Mouse (Mus musculus): ENCODE data around the gene Agpat2.
A peak's percentile ranks its signal among the peaks of the same experiment; 100 is the strongest.

Agpat2 gene

DNA sequence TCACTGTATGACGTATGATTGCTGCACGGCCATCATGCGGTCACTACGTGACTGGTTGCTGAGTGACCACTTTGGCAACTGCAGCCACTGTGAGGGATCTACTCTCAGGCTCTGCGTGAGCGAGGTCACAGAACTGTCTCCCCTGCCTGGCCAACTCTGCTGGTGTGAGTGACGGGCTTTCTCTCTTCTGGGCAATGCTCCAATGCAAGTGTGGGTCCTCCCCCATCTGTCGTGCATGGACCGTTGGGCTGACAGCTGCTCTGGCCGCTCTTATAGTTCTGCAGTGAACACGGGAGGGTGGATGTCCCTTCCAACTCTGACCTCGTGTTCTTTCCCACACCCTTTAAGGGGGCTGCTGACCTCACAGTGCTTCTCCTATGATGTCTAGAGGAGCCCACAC is 30.8 kb downstream of the Agpat2 start:
- DNase-seq, result peak; percentile 77

DNA sequence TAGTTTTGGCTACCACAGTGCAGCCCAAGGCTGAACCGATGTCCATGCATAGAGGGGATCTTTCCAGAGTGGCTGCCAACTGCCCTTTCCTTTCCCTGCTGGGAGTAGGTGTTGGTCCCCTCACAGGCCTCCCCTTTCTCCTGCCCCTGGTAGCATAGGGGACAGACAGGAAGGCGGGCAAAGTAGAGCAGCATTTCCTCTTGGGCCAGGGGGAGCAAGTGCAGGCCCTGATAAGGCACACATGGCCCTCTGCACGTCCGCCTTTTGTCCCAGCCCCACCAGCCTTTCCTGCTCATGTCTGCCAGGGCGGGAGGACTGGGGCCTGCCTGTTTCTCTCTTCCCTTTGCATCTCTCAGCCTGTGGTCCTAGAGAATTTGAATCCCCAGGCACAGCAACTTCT is 32.4 kb downstream of the Agpat2 start:
- DNase-seq, result peak; percentile 78

DNA sequence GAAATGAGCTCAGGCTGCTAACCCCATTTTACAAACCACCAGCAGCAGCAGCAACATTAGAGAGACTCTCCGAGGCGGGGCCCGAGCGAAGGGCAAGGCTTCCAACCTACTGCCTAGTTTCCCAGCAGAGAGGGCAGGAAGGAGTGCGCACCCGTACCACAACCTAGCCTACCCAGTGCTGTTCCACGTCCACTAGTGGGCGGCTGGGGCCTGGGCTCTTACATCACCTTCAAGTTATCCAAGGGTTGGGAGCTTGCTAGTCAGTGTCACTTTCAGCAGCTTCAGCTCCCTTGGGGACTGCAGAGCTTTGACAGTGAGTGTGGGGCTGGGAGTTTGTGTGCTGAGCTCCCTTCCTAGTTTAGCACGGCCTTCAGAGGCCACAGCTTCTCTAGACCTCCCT is 32.8 kb downstream of the Agpat2 start:
- DNase-seq, result peak; percentile 61

DNA sequence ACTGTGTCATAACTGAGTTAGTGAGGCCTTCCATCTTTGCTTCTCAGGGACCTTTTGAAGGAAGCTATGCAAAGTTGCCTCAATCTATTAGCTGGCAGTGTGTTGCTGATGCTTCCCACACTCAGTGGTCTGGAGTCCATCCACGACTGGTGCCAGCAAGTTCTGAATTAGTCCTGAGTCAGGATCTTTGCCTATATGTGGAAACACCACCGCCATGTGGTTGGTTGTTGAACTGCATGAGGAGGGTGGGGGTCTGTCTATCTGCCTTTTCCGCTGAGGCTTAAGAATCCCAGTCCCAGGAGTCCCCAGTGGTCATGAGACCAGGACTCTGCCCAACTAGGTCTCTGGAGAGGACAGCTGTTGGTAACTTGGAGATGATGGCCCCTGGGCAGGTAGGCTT is 34.2 kb downstream of the Agpat2 start:
- peak; percentile 82 for DNase-seq

DNA sequence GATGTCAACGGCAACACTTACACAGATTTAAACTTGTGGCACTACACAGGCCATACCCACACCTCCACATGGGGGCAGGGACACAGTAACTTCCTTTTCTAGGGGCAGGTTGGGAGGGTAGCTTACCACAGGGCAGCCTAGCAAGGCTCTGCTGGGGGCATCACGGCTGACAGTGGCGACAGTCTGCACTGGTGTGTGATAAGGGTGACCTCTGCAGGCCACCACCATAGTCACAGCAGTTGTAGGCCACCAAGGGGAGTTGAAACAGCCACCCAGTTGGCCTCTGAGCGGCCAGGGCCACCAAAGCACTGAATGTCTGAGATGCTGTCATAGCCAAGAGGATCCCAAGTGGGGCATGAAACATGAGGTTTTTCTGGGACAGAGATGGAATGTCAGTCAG is 38.0 kb downstream of the Agpat2 start:
- DNase-seq, result peak; percentile 75

DNA sequence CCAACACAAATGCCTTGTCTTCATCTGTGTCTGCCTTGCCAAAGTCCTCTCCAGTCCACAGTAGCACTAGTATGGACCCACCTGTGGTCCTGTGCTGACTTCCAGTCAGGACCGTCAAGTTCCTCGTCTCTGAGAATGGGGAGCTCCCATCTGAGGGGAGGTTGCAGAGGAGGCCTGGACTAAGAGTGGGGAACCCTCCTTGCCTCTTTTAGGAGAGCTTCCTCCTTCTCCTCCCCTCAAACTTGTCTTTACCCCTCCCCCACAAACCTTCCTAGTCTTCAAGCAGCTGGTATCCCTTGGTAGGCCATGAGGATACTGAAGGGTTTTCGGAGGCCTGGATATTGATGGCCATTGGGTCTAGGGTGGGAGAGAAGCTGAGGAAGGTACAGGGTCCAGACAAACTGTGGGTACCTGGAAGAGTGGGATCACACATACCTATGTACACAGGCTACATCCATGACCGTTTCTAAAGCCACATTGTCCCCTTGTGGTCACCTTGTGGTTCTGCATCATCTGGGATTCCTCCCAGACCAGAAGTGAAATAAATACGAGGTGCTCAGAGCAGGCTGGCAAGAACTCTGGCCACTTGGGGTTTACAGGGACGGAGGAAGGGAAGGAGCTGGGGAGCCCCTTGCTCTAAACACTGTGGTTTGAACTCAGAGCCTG is 42.7 kb downstream of the Agpat2 start:
- peak; percentile 55 for DNase-seq

DNA sequence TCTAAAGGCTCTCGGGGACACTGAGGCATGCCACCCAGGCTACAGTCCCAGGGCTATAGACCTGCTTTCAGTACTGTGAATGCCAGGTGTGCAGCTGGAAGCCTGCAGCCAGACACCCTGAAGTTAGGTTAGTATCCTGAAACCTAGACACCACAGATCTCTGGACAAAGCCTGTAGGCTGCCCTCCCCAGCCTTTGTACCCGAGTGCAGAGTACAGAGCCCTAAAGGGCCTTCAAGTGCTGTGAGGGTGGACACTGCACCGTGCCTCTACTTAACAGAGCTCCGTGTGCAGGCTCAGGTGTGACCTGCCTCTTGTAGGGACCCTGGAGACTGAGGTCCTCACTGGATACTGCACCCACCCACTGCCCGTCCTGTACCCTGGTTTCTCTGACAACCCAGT is 43.7 kb downstream of the Agpat2 start:
- no peak for DNase-seq

DNA sequence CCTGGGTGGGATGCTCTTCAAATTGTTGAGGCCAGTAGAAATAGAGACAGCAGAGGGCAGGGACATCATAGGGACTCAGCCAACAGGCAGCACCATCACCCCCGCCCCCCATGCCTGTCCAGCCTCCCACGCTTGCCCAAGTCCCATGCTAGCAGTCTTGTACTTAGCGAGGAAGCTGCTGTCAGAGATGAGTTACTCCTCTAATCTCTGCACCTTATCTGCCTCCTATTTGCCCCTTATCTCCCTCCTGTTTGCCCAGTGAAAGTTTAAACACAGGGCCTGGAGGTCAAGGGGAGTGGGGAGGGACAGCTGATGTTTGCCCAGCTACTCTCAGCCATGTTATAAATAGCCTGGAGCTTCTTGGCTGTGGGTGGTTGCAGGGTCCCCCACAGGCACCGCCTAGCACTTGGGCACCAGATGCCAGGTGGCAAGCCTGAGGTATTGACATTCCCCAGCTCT is 47.7 kb downstream of the Agpat2 start:
- DNase-seq, result no peak

DNA sequence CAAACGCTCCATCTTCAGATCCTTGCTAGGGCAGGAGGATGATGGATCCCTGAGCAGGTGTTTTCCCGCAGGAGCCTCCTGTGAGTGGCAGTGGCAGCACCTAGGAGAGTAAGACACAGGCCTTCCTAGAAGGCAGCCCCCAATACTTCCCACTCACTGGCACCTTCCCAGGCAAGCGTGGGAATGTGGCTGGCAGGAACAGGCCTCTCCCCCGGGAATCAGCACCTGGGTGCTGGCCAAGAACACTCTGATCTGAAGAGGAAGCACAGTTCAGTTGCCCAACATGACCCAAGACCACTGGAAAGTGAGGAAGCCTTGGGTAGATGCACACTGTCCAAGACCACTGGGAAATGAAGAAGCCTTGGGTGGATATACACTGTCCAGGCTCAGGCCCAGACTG is 49.1 kb downstream of the Agpat2 start:
- DNase-seq, result peak; percentile 54

DNA sequence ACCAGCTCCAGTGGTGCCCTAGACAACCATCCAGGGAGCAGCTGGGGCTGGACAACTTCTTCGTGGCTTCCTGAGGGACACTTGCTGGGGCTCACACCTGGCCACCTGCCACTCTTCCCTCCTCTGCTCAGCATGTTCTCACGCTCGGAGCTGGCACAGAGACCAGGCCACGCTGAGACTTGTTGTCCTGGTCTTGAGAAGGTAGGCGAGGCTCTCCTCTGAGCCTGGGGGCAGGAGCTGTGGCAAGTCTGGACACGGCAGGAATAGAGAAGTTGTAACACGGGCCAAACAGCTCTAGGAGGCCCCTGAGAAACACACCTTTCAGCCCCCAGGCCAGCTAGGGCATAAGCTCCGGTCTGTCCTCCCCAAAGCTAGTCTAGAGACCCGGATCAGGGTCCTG is 50.3 kb downstream of the Agpat2 start:
- no peak for DNase-seq

DNA sequence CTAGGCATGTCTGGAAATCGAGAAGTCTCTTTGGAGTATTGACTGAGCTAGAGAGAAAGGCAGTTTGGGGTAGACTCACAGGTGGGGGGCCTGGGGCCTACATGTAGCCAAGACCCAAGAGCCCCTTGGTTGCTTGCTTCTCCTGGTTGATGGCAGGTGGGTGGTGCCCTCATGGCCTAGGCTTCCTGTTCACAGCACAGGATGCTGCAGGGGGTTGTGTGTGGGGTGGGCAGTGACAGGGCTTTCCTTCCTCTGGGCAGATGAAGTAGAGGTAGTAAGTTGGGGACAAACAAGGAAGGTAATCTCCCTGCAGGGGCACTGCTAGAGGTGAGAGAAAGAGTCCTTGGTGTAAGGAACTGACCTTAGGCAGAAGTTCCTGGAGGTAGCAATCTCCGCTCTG is 52.2 kb downstream of the Agpat2 start:
- no peak for DNase-seq

DNA sequence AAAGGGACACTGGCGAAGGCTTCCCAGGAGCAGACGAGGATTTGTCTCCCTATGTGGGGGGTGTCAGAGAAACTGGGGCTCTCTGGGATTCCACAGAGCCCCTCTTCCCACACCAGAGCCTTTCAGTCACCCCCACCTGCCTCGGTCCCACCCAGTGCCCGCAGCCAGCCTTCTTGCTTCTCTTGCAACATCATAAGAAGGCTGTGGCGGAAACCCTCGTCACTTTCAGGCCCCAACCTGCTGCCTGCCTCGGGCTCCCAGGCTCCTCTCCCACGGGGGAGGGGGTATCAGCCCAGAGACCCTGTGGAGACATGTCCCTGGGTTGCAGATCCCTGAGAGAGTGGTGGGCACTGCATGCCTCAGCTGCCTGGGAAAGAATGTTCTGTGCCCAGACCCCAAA is 52.8 kb downstream of the Agpat2 start:
- no peak for DNase-seq

DNA sequence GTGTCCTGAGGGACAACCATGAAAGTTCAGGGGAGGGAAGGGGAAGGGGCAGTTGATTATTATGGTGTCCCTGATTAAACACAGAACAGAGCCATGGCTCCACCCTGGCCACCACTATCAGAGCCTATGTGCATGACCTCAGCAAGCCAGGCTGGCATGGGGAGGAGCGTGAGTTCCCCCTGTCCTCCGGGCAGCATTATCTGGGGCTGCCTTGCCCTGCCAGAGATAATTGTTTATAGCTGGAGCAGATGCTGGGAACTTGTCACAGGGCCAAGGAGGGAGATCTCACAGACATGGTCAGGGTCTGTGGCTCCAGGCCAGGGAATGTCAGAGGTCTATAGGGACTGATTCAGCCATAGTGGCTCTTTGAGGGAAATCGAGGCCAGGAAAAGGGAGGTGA is 53.4 kb downstream of the Agpat2 start:
- no peak for DNase-seq

DNA sequence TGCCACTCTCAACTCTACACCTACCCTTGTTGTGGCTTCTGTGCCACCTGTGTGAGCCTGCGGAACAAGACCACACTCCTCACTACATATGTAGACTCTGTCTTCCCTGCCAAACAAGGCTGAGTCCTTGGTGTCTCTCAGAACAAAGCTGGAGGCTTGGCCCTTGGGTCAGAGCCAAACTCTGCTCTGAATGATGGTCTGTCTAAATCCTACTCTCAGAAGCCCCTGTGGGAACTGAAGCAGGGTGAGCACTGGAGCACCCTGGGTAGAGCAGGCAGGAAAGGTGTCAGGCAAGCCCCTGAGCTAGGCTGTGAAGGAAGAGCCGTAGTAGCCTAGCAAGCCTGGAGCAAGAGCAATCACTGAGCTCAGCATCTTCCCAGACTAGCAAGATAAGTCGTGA is 54.0 kb downstream of the Agpat2 start:
- peak; percentile 47 for DNase-seq

DNA sequence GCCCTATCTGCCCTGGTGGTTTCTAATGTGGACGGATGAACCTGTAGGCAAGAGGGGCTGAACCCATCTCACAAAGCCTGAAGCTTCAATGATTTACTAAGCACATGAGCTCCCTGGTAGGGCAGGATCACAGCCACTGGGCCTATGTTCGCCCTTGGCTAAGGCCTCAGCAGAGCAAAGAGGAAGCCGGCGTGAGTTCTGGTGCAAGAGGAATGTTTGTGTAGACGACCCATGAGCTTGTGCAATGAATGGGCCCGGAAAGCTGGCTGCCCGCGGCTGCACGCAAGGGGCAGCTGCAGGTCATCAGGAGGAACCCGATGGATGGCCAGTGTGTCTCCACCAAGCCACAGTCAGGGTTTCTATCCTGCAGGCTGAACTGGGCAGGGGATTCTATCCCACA is 54.4 kb downstream of the Agpat2 start:
- peak; percentile 46 for DNase-seq

DNA sequence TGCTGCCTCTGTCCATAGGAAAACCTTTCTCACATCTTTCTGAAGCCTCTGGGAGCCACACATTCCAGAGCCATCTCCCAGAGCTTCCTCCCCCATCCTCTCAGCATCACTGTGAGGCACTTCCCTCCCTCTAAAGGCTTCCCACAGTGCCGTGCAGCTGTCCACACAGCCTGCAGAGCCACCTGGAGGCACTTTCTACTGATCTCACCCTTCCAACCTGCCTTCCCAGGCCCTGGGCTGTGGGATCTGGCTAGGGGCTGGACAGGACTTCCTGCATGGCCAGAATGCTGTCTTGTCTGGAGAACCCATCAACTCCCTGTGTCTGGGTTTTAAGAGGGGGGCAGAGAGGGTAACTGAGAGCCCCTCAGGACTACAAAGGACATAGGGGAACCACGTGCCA is 56.7 kb downstream of the Agpat2 start:
- DNase-seq, result peak; percentile 68

DNA sequence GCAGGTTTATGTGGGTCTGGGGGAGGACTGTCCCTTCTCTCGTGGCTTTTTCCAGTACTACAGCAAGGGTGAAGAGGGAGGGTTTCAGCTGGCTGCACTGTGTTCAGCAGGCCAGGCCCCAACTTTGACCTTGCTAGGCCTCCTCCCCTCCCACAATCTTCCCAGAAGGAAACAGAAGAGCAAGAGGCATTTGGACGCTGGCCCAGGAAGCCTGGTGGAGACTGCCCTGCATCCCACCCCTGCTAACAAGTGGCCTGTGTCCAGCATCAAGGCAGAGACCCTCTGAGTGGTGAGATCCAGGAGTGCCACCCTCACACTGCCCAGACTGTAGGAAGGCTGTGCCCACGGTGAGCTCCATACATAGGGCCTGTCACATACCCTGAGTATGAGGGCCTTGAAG is 60.0 kb downstream of the Agpat2 start:
- DNase-seq, result peak; percentile 81

DNA sequence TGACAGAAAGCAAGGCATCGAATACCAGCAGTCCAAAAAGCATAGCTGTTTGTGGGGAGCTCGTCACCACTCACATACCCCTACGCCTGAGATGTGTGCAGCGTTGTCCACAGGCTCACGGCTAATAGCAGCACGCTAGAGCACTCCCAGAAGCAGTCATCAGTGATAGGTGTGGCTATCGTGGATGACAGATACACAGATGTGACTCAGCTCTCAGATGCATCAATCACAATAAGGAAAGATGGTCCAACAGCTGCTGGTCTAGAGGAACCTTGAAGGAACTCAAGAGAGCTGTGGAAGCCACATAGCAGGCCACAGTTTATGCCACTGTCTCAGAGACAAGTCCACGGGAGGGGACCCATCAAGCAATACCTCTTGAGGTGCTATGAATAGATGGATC is 60.4 kb downstream of the Agpat2 start:
- DNase-seq, result no peak

DNA sequence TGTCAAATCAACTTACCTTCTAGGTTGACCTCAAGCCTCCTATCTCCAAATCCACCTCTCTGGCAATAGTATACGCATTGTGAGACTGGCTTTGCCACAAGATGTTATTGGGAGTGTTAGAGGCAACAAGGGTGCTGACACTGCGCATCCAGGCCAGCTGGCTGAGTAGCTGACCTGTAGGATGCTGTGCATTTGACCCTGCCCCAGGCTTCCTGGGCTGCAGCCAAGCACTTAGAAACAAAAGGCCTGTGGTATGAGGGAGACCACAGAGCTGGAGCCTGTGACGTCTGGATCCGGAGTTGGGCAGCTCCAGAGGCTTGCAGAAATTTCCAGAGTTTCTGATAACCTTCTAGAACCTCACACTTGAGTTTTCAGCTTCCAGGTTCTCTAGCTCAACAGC is 61.1 kb downstream of the Agpat2 start:
- peak; percentile 75 for DNase-seq
